Mouse (Mus musculus): ENCODE measurements around the gene Slc27a1. TPM values are rescaled to one million over a fixed set of nuclear protein-coding genes. Genes with fewer than 3 reads are reported as not detected.

Slc27a1 gene
- polyA plus RNA-seq, 1 experiment, result 57.5 TPM

DNA sequence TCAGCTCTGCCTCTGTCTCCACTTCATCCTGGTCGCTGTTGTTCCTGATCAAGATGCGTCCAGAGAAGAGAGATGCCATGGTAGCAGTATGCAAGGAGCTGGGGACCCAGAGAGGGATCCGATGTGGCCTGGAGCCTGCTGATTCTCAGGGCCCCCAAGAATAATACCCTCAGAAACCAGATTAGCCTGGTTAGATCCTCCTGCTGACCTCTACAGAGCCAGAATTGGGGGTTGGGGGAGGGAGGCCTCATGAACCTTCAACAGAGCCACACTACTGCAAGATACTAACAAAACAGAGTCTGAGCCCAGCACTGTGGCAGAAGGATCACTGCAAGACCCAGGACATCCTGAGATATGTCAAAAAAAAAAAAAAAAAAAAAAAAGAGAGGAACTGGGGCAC is 2.2 kb upstream of the Slc27a1 start, which contains the start of gene Nxnl1:
TSS of gene Nxnl1 (minus strand) at position 101 of the 400 bp plus-strand sequence.
- Histone ChIP-seq H3K27me3 (ENCODE audit: control insufficient read depth, insufficient read depth, insufficient read length) (no peaks in the 10 kb centered on the region), H3K79me3 (ENCODE audit: low read depth) (no peaks in the 10 kb centered on the region), H3ac (ENCODE audit: control insufficient read depth, insufficient read length, low read depth) (no peak within 1 kb of the TSS), H3K4me3 (ENCODE audit: insufficient read depth, poor library complexity, severe bottlenecking) (no peak within 1 kb of the TSS), H3K36me3 (ENCODE audit: control insufficient read depth, insufficient read depth) (no peaks in the 10 kb centered on the region), H3K79me2 (ENCODE audit: control insufficient read depth, insufficient read depth) (no peaks in the 10 kb centered on the region)
- TF ChIP-seq MYOD1 (IDR thresholded peaks at IDR 0.05; ENCODE audit: control insufficient read depth, insufficient read length, low read depth) (no peak), FOSL1 (IDR thresholded peaks at IDR 0.05; ENCODE audit: insufficient read depth, low read length, poor library complexity, severe bottlenecking) (no peak), CTCF (IDR thresholded peaks at IDR 0.05; ENCODE audit: control insufficient read depth, insufficient read depth, insufficient read length) (no peak), USF1 (IDR thresholded peaks at IDR 0.05; ENCODE audit: low read depth) (no peak), MYOG (IDR thresholded peaks at IDR 0.05; ENCODE audit: control insufficient read depth, extremely low read depth, insufficient read length) (no peak), CEBPB (IDR thresholded peaks at IDR 0.05; ENCODE audit: low read depth) (no peak), MAX (IDR thresholded peaks at IDR 0.05) (no peak)

DNA sequence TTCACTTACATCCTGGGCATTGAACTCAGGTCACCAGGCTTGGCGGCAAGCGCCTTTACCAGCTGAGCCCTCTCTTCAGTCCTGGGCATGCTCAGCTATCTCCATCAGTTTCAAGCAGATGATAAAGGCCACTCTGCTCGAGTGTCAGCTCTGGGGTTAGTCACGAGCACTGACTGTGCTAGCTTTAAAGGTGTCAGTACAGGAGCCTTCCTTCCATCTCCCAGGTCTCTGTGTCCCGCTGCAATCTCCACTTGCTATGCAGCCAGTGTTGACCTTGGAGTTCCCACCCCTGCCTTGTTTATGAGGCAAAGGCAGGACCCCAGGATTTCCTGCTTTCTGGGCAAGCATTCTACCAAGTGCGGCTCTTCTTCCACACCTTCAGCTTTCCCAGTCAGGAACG is 1.1 kb upstream of the Slc27a1 start:
- no peak overlapping the region for H3ac ChIP-seq (ENCODE audit: control insufficient read depth, insufficient read length, low read depth)
- TF ChIP-seq MYOD1 (IDR thresholded peaks at IDR 0.05; ENCODE audit: control insufficient read depth, insufficient read length, low read depth), result no peak
- TF ChIP-seq FOSL1 (IDR thresholded peaks at IDR 0.05; ENCODE audit: insufficient read depth, low read length, poor library complexity, severe bottlenecking), result no peak
- TF ChIP-seq CEBPB (IDR thresholded peaks at IDR 0.05; ENCODE audit: low read depth), result no peak
- no peak for TF ChIP-seq CTCF (IDR thresholded peaks at IDR 0.05; ENCODE audit: control insufficient read depth, insufficient read depth, insufficient read length)
- no peak for TF ChIP-seq MYOG (IDR thresholded peaks at IDR 0.05; ENCODE audit: control insufficient read depth, extremely low read depth, insufficient read length)
- TF ChIP-seq MAX (IDR thresholded peaks at IDR 0.05), result no peak
- no peak for TF ChIP-seq USF1 (IDR thresholded peaks at IDR 0.05; ENCODE audit: low read depth)
- H3K79me3 ChIP-seq (ENCODE audit: low read depth), result no peaks in the 10 kb centered on the region
- H3K27me3 ChIP-seq (ENCODE audit: control insufficient read depth, insufficient read depth, insufficient read length), result no peaks in the 10 kb centered on the region
- H3K36me3 ChIP-seq (ENCODE audit: control insufficient read depth, insufficient read depth), result no peaks in the 10 kb centered on the region
- H3K79me2 ChIP-seq (ENCODE audit: control insufficient read depth, insufficient read depth), result no peaks in the 10 kb centered on the region
- no peak overlapping the region for H3K4me3 ChIP-seq (ENCODE audit: insufficient read depth, poor library complexity, severe bottlenecking)

DNA sequence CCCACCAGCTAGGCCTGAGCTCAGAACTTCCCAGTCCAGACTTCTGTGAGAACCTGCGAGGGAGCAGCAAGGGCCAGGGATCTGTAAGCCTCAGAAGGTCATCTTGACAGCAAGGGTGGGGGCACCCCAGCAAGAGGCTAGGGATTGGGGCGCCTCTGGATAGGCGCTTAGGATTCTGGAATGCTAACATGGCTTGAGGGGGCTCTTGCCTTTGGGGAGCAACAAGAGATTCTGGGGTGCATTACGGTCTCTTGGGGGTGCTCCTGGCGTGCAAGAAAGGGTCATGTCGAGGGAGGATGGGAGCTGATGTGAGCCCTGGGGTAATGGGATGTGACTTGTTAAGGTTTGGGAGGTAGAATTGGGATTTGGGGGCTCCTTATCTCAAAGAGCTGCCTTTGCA is 259 bp downstream of the Slc27a1 start:
- no peak for TF ChIP-seq MAX (IDR thresholded peaks at IDR 0.05)
- TF ChIP-seq CEBPB (IDR thresholded peaks at IDR 0.05; ENCODE audit: low read depth), result no peak
- TF ChIP-seq FOSL1 (IDR thresholded peaks at IDR 0.05; ENCODE audit: insufficient read depth, low read length, poor library complexity, severe bottlenecking), result no peak
- no peak for TF ChIP-seq CTCF (IDR thresholded peaks at IDR 0.05; ENCODE audit: control insufficient read depth, insufficient read depth, insufficient read length)
- no peak for TF ChIP-seq MYOD1 (IDR thresholded peaks at IDR 0.05; ENCODE audit: control insufficient read depth, insufficient read length, low read depth)
- TF ChIP-seq MYOG (IDR thresholded peaks at IDR 0.05; ENCODE audit: control insufficient read depth, extremely low read depth, insufficient read length), result no peak
- no peak for TF ChIP-seq USF1 (IDR thresholded peaks at IDR 0.05; ENCODE audit: low read depth)
- no peaks in the 10 kb centered on the region for H3K36me3 ChIP-seq (ENCODE audit: control insufficient read depth, insufficient read depth)
- no peak overlapping the region for H3ac ChIP-seq (ENCODE audit: control insufficient read depth, insufficient read length, low read depth)
- no peaks in the 10 kb centered on the region for H3K79me3 ChIP-seq (ENCODE audit: low read depth)
- no peaks in the 10 kb centered on the region for H3K27me3 ChIP-seq (ENCODE audit: control insufficient read depth, insufficient read depth, insufficient read length)
- no peak overlapping the region for H3K4me3 ChIP-seq (ENCODE audit: insufficient read depth, poor library complexity, severe bottlenecking)
- H3K79me2 ChIP-seq (ENCODE audit: control insufficient read depth, insufficient read depth), result no peaks in the 10 kb centered on the region

DNA sequence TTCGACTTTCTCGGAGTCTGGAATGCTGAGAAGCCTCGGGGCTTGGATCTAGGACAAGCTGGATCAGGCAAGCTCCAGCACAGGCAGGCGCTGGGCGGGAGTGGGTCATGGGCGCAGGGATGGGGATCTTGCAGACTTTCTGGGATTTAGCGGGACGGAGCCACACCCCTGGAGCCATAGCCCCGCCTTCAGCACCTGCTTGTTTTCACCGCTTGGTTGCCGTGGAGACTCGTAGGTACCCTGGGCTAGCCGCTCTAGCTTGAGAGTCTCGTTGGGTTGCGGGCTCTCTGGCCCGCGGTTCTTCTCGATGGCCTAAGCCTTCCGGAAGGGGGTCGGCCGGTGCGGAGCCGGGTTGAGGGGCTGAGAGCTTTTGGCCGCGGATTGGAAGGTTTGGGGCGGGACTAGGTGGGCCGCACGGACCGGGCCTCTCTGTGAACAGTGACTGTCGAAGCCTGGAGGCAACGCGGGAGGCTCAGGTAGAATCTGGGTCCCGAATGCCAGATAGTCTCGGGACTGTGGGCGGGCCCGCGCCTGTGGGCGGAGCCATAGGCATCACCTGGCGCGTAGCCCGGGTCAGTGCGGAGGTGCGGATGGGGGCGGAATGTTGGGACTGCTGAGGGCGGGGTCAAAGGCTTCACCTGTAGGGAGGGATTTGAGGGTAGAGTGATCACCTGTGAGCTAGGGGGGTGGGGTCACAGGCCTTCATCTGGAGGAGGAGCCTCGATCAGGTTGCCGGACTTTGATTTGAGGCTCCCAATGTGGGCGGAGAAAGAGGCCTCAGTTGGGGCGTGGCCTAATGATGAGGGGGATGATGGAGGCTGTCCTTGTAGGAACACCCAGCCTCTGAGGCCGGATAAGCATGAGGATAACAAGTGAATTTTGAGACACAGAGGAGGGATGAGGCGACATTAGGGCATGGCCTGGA is 946 bp downstream of the Slc27a1 start:
- Histone ChIP-seq H3K27me3 (ENCODE audit: control insufficient read depth, insufficient read depth, insufficient read length) (no peaks in the 10 kb centered on the region), H3K79me3 (ENCODE audit: low read depth) (no peaks in the 10 kb centered on the region), H3K4me3 (ENCODE audit: insufficient read depth, poor library complexity, severe bottlenecking) (no peak overlapping the region), H3ac (ENCODE audit: control insufficient read depth, insufficient read length, low read depth) (peak overlapping the region; percentile 11), H3K79me2 (ENCODE audit: control insufficient read depth, insufficient read depth) (no peaks in the 10 kb centered on the region), H3K36me3 (ENCODE audit: control insufficient read depth, insufficient read depth) (no peaks in the 10 kb centered on the region)
- TF ChIP-seq MAX (IDR thresholded peaks at IDR 0.05), result no peak
- TF ChIP-seq MYOG (IDR thresholded peaks at IDR 0.05; ENCODE audit: control insufficient read depth, extremely low read depth, insufficient read length), result no peak
- no peak for TF ChIP-seq MYOD1 (IDR thresholded peaks at IDR 0.05; ENCODE audit: control insufficient read depth, insufficient read length, low read depth)
- no peak for TF ChIP-seq USF1 (IDR thresholded peaks at IDR 0.05; ENCODE audit: low read depth)
- TF ChIP-seq CTCF (IDR thresholded peaks at IDR 0.05; ENCODE audit: control insufficient read depth, insufficient read depth, insufficient read length), result no peak
- no peak for TF ChIP-seq FOSL1 (IDR thresholded peaks at IDR 0.05; ENCODE audit: insufficient read depth, low read length, poor library complexity, severe bottlenecking)
- no peak for TF ChIP-seq CEBPB (IDR thresholded peaks at IDR 0.05; ENCODE audit: low read depth)

DNA sequence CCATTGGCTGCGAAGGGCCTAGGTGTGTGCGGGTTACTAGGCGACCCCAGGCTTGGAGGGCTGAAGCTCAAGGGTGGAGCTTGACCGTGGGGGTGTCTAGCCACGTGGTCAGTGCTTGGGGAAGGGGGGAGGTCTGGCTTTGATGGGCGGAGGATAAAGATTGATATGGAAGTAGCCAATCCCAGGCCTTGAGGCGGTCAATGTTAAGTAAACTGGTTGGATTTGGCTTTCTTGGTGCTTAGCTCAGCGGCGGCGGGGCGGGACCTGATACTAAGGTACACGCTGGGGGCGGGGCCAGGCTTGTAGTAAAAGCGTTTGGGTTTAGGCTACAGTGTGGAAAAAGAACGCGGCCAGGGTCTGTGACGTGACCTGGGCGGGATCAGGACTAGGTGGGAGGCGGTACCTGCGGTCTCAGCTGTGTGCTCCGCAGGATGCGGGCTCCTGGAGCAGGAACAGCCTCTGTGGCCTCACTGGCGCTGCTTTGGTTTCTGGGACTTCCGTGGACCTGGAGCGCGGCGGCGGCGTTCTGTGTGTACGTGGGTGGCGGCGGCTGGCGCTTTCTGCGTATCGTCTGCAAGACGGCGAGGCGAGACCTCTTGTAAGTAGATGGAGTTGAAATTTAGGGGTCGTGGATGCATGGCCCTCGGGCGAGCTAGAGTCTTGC is 1.7 kb downstream of the Slc27a1 start:
- H3K4me3 ChIP-seq (ENCODE audit: insufficient read depth, poor library complexity, severe bottlenecking), result peak overlapping the region; percentile 25
- H3K79me3 ChIP-seq (ENCODE audit: low read depth), result no peaks in the 10 kb centered on the region
- no peaks in the 10 kb centered on the region for H3K27me3 ChIP-seq (ENCODE audit: control insufficient read depth, insufficient read depth, insufficient read length)
- peak overlapping the region; percentile 66 for H3ac ChIP-seq (ENCODE audit: control insufficient read depth, insufficient read length, low read depth)
- no peaks in the 10 kb centered on the region for H3K79me2 ChIP-seq (ENCODE audit: control insufficient read depth, insufficient read depth)
- H3K36me3 ChIP-seq (ENCODE audit: control insufficient read depth, insufficient read depth), result no peaks in the 10 kb centered on the region
- TF ChIP-seq CTCF (IDR thresholded peaks at IDR 0.05; ENCODE audit: control insufficient read depth, insufficient read depth, insufficient read length) (no peak), USF1 (IDR thresholded peaks at IDR 0.05; ENCODE audit: low read depth) (peak; percentile 77)

All from C2C12 (cell line).